Mouse (Mus musculus): ENCODE results near the gene B430218F22Rik. TPM values are rescaled to one million over a fixed set of nuclear protein-coding genes. Genes with fewer than 3 reads are reported as not detected.
"Not testable (repeated sequence)": the region's sequence is repeated elsewhere in the genome, so short reads cannot be mapped to it uniquely, and the experiment has no call there.

The B430218F22Rik gene
- total and polyA plus RNA-seq, 3 experiments = 2.1 to 11.2 TPM; not detected in 1

DNA sequence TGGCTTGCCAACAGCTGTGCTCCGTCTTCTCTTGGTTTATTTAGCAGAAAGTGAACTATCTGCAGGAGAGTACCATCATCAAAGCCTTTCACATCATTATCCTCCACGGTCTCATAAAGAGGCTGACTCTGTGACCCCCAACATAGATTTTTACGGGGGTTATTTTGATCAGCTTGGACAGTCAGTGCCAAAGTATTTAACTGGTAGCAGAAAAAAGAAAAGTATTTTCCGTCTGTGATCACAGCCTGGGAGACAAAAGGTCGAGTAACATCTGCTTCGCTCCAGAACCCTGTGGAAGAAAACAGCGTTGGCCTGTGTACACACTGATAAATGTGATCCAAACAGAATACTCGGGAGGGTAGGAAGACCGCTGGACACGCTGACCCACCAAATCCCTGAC is 6.0 kb upstream of the B430218F22Rik start:
- Histone ChIP-seq H3K9ac (ENCODE audit: control insufficient read depth, low read depth, low read length, poor library complexity, severe bottlenecking) (no peak overlapping the region), H3K79me2 (ENCODE audit: control insufficient read depth, insufficient read depth, low read length, poor library complexity) (peaks cover 2% of the 10 kb centered on the region; the same call in 1 of the 2 replicates), H3K4me3 (ENCODE audit: control insufficient read depth in 1 of 2, insufficient read depth in 1 of 2, low read depth in 2 of 2, low read length in 2 of 2) (no peak overlapping the region), H3K4me1 (ENCODE audit: control insufficient read depth in 1 of 2, insufficient read depth in 2 of 2, low read length in 2 of 2) (peaks cover 0 to 3% of the 10 kb centered on the region in 2 experiments; a peak in 1 of 4 replicates), H3K9me3 (replicated peaks; ENCODE audit: insufficient read depth, low read length) (no peaks in the 10 kb centered on the region), H3K36me3 (ENCODE audit: control insufficient read depth in 1 of 2, insufficient read depth in 2 of 2, low read length in 2 of 2) (peaks cover 5 to 11% of the 10 kb centered on the region in 2 experiments), H3K27me3 (ENCODE audit: control insufficient read depth in 1 of 2, insufficient read depth in 2 of 2, low read length in 2 of 2) (no peaks in the 10 kb centered on the region), H3K27ac (ENCODE audit: control insufficient read depth, low read depth, low read length) (no peak overlapping the region)
- TF ChIP-seq TBP (IDR thresholded peaks at IDR 0.05; ENCODE audit: low read depth, low read length) = no peak
- TF ChIP-seq POLR2AphosphoS2 (IDR thresholded peaks at IDR 0.05; ENCODE audit: low read length) = no peak
- TF ChIP-seq ZNF384 (IDR thresholded peaks at IDR 0.05; ENCODE audit: low read depth, low read length) = no peak
- TF ChIP-seq USF2 (IDR thresholded peaks at IDR 0.05; ENCODE audit: borderline replicate concordance in 1 of 2, insufficient read depth in 1 of 2, low read depth in 1 of 2, low read length in 2 of 2) = no peak
- TF ChIP-seq TAL1 (IDR thresholded peaks at IDR 0.05; ENCODE audit: low read length) = no peak
- TF ChIP-seq MYB (IDR thresholded peaks at IDR 0.05; ENCODE audit: low read depth, low read length) = no peak
- no peak for TF ChIP-seq MAX (IDR thresholded peaks at IDR 0.05; ENCODE audit: low read length)
- DNase-seq (ENCODE audit: low read depth, low spot score) = no peak

GRCm38 (mm10) chr13:118387448-118387801 is 995 bp downstream of the B430218F22Rik start:
- Histone ChIP-seq H3K27ac (ENCODE audit: control insufficient read depth, low read depth, low read length) (peak overlapping the region; percentile 75), H3K9ac (ENCODE audit: control insufficient read depth, low read depth, low read length, poor library complexity, severe bottlenecking) (peak overlapping the region; percentile 62; the same call in 1 of the 2 replicates), H3K4me3 (ENCODE audit: control insufficient read depth in 1 of 2, insufficient read depth in 1 of 2, low read depth in 2 of 2, low read length in 2 of 2) (peak overlapping the region; percentile 83 to 92), H3K36me3 (ENCODE audit: control insufficient read depth in 1 of 2, insufficient read depth in 2 of 2, low read length in 2 of 2) (peaks cover 5 to 11% of the 10 kb centered on the region in 2 experiments; a peak in 3 of 4 replicates), H3K79me2 (ENCODE audit: control insufficient read depth, insufficient read depth, low read length, poor library complexity) (peaks cover 15% of the 10 kb centered on the region)
- not testable (repeated sequence) for H3K4me1 ChIP-seq (ENCODE audit: control insufficient read depth in 1 of 2, insufficient read depth in 2 of 2, low read length in 2 of 2); H3K9me3 ChIP-seq (replicated peaks; ENCODE audit: insufficient read depth, low read length); H3K27me3 ChIP-seq (ENCODE audit: control insufficient read depth in 1 of 2, insufficient read depth in 2 of 2, low read length in 2 of 2)
- DNase-seq (ENCODE audit: low read depth, low spot score) = peak; percentile 30

GRCm38 (mm10) chr13:118395803-118396202 is 9.4 kb downstream of the B430218F22Rik start:
- no peak overlapping the region for H3K4me3 ChIP-seq (ENCODE audit: control insufficient read depth in 1 of 2, insufficient read depth in 1 of 2, low read depth in 2 of 2, low read length in 2 of 2)
- peaks cover 2 to 22% of the 10 kb centered on the region in 2 experiments; a peak in 3 of 4 replicates for H3K27me3 ChIP-seq (ENCODE audit: control insufficient read depth in 1 of 2, insufficient read depth in 2 of 2, low read length in 2 of 2)
- TF ChIP-seq MEF2A (IDR thresholded peaks at IDR 0.05; ENCODE audit: extremely low read depth, insufficient replicate concordance, low read depth, low read length, poor library complexity, severe bottlenecking) (no peak), EP300 (IDR thresholded peaks at IDR 0.05; ENCODE audit: low read depth in 1 of 2, low read length in 2 of 2) (no peak), ZMIZ1 (IDR thresholded peaks at IDR 0.05; ENCODE audit: low read depth, low read length) (no peak), CHD2 (IDR thresholded peaks at IDR 0.05; ENCODE audit: low read length) (no peak), TBP (IDR thresholded peaks at IDR 0.05; ENCODE audit: low read depth, low read length) (no peak), POLR2AphosphoS5 (IDR thresholded peaks at IDR 0.05; ENCODE audit: borderline replicate concordance, low read depth, low read length) (no peak), MAFK (IDR thresholded peaks at IDR 0.05; ENCODE audit: borderline replicate concordance, low read depth, low read length) (no peak), JUND (IDR thresholded peaks at IDR 0.05; ENCODE audit: low read depth, low read length) (no peak), UBTF (IDR thresholded peaks at IDR 0.05; ENCODE audit: borderline replicate concordance, insufficient read depth, low read depth, low read length) (no peak), KAT2A (conservative IDR thresholded peaks at IDR 0.05; ENCODE audit: low read depth, low read length) (no peak), MAZ (IDR thresholded peaks at IDR 0.05; ENCODE audit: low read depth, low read length) (no peak), CHD1 (IDR thresholded peaks at IDR 0.05; ENCODE audit: low read depth, low read length) (no peak), GATA1 (IDR thresholded peaks at IDR 0.05; ENCODE audit: low read depth, low read length) (no peak), BHLHE40 (IDR thresholded peaks at IDR 0.05; ENCODE audit: borderline replicate concordance, low read depth, low read length) (no peak), ZC3H11A (IDR thresholded peaks at IDR 0.05; ENCODE audit: low read depth, low read length) (no peak), HCFC1 (IDR thresholded peaks at IDR 0.05; ENCODE audit: low read depth, low read length) (no peak), NELFE (IDR thresholded peaks at IDR 0.05; ENCODE audit: low read depth, low read length) (no peak), USF1 (IDR thresholded peaks at IDR 0.05; ENCODE audit: low read depth, low read length) (no peak)
- DNase-seq (ENCODE audit: low read depth, low spot score) = no peak
- no peak overlapping the region for H3K27ac ChIP-seq (ENCODE audit: control insufficient read depth, low read depth, low read length)
- H3K36me3 ChIP-seq (ENCODE audit: control insufficient read depth in 1 of 2, insufficient read depth in 2 of 2, low read length in 2 of 2) = no peaks in the 10 kb centered on the region
- no peaks in the 10 kb centered on the region for H3K9me3 ChIP-seq (replicated peaks; ENCODE audit: insufficient read depth, low read length)
- H3K9ac ChIP-seq (ENCODE audit: control insufficient read depth, low read depth, low read length, poor library complexity, severe bottlenecking) = no peak overlapping the region
- H3K4me1 ChIP-seq (ENCODE audit: control insufficient read depth in 1 of 2, insufficient read depth in 2 of 2, low read length in 2 of 2) = no peaks in the 10 kb centered on the region
- no peaks in the 10 kb centered on the region for H3K79me2 ChIP-seq (ENCODE audit: control insufficient read depth, insufficient read depth, low read length, poor library complexity)
